Mouse (Mus musculus): Measurements from ENCODE around the gene Ccrl2. TPM values are rescaled to one million over a fixed set of nuclear protein-coding genes. Genes with fewer than 3 reads are reported as not detected.
A peak's percentile ranks its signal among the peaks of the same experiment; 100 is the strongest.

The Ccrl2 gene
- 1 to 10 TPM in 2 of 4 experiments, under 1 TPM in 2; 0.62 to 4.0 (median 1.2) TPM for total RNA-seq (2022)

DNA sequence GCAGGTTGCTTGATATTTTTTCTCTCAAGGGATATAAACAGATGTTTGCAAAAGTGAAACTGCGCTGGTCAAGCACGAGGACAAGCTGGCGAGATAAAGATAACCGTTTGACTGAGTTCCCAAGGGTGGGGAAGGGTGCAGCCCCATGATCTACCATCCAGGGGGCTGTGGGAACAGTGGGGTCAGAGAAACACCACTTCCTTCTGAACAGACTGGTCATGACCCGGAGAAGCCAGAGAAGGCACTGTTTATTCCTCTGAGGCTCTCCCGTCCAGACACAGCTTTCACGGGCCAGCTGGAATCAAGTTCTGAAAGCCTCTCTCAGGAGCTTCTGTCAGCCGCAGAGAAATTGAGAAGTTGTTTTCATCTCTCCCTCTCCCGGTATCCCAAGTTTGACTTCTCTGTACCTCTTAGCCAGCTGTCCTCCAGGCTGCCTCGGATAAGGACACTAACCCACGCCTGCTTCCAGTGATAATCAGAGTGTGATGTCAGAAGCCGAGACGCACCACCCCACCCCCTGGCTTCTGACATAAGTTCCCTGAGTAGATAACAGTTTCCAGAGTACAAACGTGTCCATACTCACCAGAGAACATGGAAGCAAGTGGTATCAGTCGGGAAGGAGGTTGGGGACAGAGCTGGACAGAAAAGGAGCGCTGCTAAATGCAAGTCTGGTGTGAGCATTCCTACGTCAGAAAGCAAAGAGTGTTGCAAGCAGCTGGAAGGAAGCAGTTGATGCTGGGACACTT is at the start of gene Ccrl2:
Gene Ccrl2 (minus strand): TSS at position 722 of the 746 bp plus-strand sequence.
- DNase-seq (ENCODE audit: low spot score in 2 of 2), result no peak

DNA sequence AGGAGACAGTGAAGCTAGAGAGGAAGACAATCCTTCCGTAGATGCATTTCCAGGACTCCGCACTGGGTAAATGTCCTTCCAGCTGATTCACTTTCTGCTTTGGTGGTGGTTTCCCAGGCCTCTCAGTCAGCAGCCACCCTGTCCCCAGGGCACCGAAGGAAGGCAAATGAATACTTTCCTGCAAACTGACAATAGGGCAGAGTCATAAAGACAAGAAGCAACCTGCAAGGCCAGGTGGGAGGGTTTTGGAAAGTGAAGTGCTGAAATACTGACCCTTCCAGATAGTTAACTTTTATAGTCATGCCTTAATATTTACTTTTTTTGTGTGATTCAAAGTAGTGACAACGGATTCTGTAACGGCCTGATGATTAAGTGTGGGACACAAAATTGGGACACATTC is 46.6 kb upstream of the Ccrl2 start:
- DNase-seq (ENCODE audit: low spot score in 2 of 2), result no peak

DNA sequence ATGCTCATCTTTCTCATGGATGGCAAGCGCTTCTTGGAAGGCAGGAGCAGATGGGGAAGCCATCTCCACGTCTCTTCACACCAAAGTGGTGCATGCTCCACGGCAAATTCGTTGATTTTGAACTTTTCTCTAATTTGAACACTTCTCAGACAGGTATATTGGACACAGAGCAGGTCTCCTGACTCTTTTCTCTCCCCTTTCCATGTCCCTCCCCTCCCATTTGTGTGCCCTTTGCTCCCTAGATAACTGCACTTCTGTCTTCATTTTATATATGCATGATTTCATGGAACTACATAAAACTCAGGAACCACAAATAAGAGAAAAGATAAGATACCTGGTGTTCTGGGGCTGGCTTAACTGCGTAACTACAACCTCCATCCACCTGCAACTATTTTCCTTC is 46.0 kb upstream of the Ccrl2 start:
- no peak for DNase-seq (ENCODE audit: low spot score in 2 of 2)

DNA sequence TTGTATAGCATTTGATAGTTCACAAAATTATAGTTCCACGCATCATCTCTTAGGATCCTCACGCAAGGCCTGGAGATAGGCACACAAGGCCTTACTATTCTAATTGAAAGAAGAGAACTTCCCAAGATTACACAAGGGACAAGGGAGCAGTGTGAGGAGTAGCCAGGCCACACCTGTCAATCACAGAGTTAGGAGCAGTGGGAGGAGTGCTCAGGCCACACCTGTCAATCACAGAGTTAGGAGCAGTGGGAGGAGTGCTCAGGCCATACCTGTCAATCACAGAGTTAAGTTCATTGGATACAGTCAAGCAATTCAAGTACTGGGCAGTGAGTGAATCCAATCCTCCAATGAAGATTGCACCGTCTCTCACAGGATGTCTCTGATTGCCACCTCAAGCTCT is 43.1 kb upstream of the Ccrl2 start:
- DNase-seq (ENCODE audit: low spot score in 2 of 2), result no peak

DNA sequence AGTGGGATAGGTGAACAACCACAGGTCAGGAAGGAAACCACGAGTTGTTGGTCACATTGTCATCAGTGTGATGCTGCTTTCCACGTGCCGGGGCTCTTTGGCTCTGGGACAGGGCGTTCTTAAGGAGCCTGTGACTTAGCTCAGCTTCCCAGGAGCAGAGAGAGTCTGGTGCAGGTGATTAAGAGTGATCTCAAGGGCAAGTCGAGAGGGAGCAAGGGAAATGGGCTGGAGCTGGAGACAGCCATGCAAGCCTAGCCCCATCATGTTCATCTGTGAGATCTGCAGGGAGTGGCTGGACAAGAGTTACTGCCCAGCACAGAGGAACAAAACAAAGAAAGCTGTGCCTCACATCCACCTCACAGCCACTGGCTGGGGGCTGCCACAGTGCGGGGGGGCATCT is 40.2 kb upstream of the Ccrl2 start:
- DNase-seq (ENCODE audit: low spot score in 2 of 2), result no peak

DNA sequence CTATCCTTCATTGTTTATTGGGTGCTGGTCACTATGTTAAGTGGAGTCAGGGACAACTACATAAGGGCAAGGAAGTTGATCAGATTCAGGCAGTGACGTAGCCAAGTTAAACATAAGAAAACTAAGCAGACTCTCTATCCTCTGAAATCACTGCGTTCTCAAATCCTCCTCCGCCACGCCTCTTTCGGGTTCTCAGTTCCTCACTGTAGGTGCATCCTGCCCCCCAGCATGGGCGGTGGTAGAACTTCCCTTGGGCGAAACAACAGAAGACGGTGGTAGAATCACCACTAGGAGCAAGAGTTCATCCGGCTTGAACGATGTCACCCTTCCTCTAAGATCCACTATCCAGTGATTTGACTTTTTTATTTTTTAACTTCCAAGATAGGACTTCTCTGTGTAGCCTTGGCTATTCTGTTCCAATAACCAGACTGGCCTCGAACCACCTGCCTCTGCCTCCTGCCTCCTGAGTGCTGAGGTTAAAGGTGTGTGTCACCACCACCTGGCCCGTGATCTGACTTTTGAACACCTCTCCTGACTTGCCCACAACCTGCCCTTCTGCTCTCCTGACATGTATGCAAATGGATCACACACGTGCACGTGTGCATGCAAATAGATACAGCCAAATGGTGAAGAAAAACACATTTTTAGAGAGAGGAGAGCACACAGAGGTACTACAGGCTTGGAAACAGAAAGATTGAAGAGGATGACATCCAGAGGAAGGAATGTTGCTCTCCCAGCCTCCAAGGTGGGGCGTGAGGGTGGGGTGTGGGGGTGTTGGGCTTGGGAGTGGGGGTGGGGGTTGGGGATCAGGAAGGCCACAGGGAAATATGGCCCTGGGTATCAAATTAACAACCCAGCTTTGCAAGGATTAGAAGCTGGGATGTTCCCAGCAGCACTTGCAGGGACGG is 39.4 kb upstream of the Ccrl2 start:
- no peak for DNase-seq (ENCODE audit: low spot score in 2 of 2)

DNA sequence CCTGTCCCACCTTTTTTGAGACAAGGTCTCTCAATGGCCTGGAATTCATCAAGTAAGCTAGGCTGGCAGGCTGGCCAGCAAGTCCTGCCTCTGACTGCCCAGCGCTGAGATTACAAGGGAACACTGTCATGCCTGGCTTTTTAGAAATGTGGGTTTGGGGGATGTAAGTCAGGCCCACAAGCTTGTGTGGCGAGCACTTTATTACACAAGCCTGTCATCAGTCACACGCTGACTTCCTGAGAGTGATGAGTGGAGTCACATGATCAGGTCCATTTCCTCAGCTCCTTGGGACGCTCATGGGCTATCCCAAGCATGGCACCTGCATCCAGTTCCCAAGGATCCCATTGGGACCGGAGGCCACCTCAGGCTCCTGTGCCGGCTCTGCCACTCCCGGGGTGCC is 38.4 kb upstream of the Ccrl2 start:
- DNase-seq (ENCODE audit: low spot score in 2 of 2), result no peak

DNA sequence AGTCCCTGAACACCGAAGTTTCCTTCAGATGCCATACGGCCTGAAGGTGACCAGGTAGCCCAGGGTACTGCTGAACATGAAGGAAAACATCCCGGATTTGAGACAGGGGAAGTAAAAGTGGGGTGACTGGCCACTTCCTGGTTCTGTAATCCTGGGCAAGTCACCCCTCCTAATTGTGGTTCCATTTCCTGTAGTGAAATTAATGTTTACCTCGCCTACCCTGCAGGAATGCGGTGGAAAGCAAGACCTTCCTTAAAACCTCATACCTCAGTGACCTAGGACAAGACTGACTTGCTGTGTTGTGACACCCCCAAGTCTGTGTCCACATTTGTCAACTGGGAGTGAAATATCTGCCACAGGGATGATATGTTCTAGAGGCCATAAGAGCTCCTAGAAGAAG is 37.3 kb upstream of the Ccrl2 start:
- DNase-seq (ENCODE audit: low spot score in 2 of 2), result no peak

DNA sequence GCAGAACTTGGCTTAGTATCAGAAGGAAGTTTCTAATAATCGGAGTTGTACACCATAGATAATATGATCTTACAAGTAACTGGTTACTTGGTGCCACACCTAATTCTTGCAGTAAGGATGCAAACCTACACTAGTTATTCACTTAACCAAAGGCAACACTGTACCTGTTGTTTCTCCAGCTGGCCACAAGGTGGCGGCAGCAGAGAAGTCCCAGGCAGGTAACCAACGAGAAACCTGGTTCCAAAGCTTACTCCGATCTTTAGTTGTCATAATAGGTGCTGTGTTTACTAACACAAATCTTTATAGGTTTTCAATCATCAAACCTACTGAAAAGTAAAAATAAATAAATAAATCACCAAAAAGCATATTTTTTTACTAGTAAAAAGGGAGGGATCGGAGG is 35.8 kb upstream of the Ccrl2 start:
- DNase-seq (ENCODE audit: low spot score in 2 of 2), result peak; percentile 25 to 53

DNA sequence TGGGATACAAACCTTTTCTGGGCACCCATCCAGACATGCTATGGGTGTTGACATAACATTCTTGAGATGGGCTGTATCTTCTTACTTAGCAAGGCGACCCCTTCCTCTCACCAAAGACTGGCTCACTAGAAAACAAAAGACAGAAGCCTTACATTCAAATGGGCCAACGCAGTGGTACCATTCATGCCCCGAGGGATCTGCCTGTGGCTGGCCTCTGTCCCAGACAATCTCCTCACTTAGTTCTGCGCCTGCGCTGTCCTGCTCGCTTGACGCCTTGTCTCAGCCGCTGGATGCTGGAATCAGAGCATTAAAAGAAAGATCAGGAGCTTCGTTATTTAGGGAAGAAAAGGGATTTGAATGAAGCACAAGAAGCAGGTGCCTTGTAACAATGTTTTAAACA is 35.3 kb upstream of the Ccrl2 start:
- DNase-seq (ENCODE audit: low spot score in 2 of 2), result peak; percentile 21 to 44

DNA sequence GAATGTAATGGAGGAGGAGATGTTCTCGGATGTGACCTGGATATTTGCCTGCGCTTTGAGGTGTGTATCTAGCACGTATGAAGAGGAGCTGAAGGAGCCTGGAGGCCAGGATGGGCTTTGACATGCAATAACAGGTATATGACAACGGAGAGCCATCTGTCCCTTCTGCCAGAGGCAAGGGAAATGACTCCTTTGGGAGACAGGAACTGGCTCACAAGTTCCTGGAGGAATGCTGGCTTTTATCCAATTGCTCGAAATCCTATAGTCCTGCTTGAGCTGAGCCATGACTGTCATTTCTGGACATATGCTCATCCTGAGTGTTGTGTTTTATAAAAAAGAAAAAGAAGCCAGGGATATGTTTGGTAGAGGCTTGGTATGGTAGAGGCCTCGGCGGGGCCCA is 31.6 kb upstream of the Ccrl2 start:
- DNase-seq (ENCODE audit: low spot score in 2 of 2), result no peak

DNA sequence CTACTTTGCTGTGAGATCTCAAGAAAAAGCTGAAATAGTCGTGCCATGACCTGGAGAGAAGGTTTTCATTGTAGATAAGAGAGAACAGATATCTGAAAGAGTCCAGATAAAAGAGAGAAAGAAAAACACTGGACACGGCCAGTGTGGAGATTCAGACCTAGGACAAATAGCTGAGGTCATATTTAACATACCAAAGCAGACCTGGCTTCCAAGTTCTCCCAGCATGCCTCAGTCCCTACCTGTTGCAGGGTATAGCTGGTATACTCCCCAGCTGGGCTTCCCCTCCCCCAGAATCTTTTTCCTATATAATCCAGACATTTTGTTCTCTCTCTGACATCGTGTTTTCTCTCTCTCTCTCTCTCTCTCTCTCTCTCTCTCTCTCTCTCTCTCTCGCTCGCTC is 30.6 kb upstream of the Ccrl2 start:
- no peak for DNase-seq (ENCODE audit: low spot score in 2 of 2)

DNA sequence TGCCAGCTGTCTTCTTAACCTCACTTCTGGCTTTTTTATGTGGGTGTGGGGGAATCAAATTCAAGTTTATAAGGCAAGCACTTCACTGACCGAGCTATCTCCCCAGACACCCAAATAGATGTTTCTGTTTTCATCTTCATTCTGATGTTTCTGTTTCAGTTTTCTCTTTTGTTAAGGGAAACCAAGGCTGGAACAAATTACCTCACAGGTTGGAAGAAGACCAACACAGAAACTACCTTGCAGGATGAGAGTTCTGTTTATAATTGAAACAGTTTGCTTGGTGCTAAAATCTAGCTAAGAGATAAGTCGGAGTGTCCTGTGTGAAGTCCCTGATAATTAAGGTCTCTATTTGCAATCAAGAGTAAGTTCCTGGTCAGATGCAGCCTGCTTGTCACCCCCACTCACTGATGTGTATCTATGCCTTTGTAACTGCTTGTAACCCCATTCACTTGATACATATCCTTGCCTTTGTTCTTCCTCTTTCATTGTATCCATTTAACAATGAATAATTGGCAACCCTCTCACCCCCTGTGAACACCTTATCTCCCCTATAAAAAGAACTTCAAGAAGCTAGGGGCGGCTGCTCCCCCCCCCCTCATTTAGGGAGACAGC is 29.8 kb upstream of the Ccrl2 start:
- DNase-seq (ENCODE audit: low spot score in 2 of 2), result no peak

DNA sequence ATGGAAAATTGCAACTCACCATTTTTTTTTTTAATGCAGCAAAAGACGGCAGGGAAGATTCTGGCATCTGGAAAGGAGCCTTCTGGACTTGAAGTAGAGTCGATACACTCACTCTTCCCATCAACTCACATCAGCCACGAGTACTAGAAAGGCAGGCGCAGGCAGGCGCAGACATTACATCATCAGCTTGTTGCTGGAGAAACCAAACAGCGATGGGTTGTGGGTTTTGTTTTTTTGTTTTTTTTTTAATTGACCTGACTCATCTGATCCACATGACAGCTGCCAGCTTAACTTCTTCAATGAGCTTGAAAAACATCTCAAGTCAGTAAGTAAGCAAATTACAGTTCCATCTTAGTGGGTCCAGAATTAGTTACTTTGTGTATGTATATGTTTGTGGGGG is 28.8 kb upstream of the Ccrl2 start:
- DNase-seq (ENCODE audit: low spot score in 2 of 2), result no peak

DNA sequence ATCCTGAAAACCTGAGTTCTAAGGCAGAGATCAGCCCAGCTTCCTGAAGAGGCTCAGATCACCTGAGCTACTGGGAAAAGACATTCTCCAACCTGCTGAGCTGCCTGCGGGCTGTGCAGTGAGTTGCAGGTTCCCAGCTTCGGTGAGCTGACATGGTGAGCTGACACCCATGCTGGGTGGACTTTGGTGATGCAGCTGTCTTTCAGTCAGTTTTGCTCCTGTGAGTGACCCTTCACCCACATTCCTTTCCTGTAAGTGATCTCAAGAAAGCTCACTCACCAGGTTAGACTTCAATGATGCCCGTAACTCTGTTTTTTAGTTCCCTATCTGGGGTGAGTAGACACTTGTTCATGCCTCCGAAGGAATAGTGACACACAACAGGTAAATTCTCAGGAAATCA is 28.0 kb upstream of the Ccrl2 start:
- no peak for DNase-seq (ENCODE audit: low spot score in 2 of 2)

DNA sequence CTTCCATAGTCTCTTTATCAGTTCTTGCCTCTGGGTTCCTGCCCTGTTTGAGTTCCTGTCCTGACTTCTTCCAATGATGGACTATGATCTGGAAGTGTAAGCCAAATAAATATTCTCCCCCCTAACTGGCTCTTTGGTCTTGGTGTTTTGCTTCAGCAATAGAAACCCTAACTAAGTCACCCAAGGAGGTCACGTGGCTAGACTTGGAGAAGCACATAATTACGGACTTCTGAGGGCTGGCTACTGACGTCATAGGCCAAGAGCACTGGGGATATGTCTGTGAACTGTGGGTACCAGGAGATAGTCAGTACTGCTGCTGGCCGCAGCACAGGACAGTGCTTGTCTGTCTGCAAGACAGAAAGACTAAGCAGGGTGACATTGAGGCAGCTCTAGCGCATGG is 24.4 kb upstream of the Ccrl2 start:
- DNase-seq (ENCODE audit: low spot score in 2 of 2), result no peak

DNA sequence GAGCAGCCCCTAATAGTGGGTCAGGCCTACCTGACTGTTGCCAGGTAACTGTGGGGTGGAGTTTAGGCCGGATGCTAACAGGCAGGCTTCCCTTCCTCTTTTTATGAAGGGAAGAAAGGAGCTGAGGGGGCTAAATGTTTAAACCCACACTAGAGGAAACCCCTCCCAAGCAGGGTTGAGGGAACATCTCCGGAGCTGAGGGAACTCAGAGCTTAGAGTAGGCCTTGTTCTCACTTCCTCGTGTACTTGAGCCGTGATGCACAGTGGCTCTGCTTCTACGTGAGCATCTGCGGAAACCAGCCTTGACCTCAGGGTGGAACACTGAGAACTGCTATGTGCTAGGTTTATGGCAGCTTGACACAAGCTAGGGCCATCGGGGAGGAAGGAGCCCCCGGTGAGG is 23.5 kb upstream of the Ccrl2 start:
- no peak for DNase-seq (ENCODE audit: low spot score in 2 of 2)

DNA sequence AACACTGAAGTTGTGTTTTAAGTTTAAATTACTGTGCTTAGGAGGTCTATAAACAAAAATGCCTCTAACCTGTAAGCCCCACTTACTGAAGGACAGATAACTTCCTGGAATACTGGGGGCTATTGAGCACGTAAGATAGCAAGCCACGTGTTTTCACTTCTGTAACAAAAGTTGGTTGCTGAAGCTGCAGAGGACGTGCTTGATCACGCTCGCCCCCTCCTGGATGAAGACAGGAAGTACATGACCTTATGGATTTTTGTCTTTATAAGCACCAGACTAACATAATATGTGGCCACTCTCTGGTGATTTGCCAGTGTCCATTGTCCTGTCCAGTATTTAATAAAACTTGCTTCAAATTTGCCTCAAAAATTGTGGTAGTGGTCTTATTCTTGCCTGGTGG is 20.4 kb upstream of the Ccrl2 start:
- DNase-seq (ENCODE audit: low spot score in 2 of 2), result no peak

DNA sequence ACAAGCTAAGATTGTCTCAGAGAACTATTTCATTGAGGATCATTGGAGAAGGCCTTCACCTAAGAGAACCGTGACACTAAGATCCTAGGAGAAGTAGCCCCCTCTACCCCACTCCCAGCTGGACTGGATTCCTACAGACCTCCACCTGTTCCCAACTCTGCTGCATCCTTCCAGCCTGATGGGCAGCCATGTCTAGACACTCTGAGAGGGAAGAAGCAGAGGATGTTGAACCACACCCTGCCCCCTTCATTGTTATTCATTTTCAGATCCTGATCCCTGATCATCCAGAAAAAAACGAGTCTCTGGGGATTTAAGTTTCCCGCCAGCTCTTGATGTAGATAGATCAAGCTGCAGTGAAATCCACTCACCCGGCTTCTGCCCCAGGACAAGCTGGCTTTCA is 15.7 kb upstream of the Ccrl2 start:
- no peak for DNase-seq (ENCODE audit: low spot score in 2 of 2)

DNA sequence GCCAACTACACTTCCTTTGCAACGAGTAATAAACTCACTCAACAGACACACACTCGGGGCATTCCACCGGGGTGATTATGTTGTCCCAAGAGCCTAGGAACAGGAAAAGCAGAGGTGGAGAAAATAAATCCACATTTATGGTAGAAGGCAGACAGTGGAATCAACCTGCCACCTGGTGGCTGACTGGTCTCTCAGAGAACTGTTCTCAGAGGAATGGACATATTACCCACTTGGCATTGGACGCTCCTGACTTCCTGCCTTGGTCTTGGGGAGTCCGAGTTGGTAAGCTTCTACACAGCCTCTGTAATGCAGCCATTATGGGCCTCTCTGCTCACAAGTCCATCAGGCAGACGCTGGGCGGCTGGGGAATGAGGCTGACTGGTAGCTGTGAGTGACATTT is 14.9 kb upstream of the Ccrl2 start:
- peak in 1 of 2 experiments; percentile 32 for DNase-seq (ENCODE audit: low spot score in 2 of 2)

DNA sequence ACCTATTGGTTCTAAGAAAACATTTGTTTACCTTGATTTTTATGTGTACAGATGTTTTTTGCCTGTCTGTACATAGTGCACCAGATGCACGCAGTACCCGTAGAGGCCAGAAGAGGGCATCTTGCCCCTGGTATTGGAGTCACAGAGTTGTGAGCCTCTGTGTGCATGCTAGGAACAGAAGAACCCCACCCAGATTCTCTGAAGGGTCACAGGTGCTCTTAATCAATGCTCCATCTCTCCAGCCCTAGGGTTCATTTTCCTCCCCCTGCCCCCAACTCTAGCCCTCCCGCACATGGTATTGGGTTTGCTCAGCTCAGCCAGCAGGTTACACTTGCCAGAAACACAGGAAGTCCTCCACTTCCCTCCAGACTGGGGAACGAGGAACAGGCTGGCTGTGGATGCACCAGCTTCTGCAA is 13.2 kb upstream of the Ccrl2 start:
- DNase-seq (ENCODE audit: low spot score in 2 of 2), result peak in 1 of 2 experiments; percentile 23

DNA sequence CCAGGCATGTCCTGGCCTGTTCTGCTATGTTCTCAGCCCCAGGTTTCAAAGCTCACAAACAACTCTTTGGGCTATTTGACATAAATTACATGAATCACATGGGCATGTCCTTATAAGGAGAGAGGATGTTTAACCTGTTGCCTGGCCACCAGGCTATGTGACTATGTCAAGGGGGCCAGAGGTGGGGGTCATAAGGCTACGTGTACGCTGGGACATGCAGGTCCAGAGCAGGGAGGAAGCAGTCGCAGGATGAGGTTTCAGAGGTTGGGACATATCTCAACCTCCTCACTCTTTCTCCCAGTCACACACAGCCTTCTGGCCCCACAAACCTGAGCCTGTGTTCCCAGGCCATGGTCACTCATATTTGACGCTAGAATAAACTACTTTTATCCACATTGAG is 9.7 kb upstream of the Ccrl2 start:
- no peak for DNase-seq (ENCODE audit: low spot score in 2 of 2)

Data from layer of hippocampus, adult 8-10 months (tissue).